Mouse (Mus musculus) urinary bladder, adult 2 months (tissue): ENCODE data around the gene Cs. TPM values are rescaled to one million over a fixed set of nuclear protein-coding genes. Genes with fewer than 3 reads are reported as not detected.

Source experiments
- DNase-seq: peaks from one replicate; pipeline ENCODE4 v3.0.0; 2022; ENCODE audit warnings: low spot score
- polyA plus RNA-seq: library from polyadenylated mRNA; depleted of rRNA; stranded (reverse); fragments of >200 nt; gene quantifications from 2 replicates; pipeline ENCODE4 v1.2.3, GENCODE M21; 2012

Gene Cs
- polyA plus RNA-seq, 1 experiment = 138 TPM

GRCm38 (mm10) chr10:128372989-128373748 is 35.6 kb downstream of the Cs start:
- DNase-seq = no peak

- no peak for DNase-seq
Observed at GRCm38 (mm10) chr10:128374393-128374792, 36.9 kb downstream of the Cs start.

GRCm38 (mm10) chr10:128376099-128376454 is 38.5 kb downstream of the Cs start:
- DNase-seq = no peak

- peak; percentile 85 for DNase-seq
Observed at GRCm38 (mm10) chr10:128376455-128377211, 39.1 kb downstream of the Cs start, which contains the start of gene Ankrd52. Gene Ankrd52, plus strand, starts transcription at chr10:128377115.

GRCm38 (mm10) chr10:128377222-128377939 is 39.8 kb downstream of the Cs start:
- DNase-seq = no peak

DNA sequence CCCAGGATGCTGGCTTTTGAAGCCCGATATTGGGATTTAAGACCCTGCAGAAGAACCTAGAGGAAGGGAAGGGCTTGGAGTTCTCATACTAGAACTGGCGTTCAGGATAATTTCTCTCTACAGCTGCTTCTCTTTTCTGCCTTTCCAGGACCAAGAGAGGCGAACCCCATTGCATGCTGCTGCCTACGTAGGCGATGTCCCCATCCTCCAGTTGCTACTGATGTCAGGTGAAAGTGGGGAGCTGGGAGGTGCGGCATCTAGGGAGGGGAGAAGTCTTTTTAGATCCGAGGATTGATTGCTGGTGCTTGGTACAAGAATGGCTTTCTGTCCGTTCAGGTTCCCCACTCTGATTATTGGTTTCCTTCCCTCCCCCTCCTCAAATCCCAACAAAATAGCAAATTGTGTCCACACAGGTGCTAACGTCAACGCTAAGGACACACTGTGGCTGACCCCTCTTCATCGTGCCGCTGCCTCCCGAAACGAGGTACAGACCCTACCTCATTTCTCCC is 40.5 kb downstream of the Cs start:
- no peak for DNase-seq

- no peak for DNase-seq
Observed at GRCm38 (mm10) chr10:128378462-128378861, 40.9 kb downstream of the Cs start.

- DNase-seq = no peak
Observed at GRCm38 (mm10) chr10:128379260-128379659, 41.7 kb downstream of the Cs start.

DNA sequence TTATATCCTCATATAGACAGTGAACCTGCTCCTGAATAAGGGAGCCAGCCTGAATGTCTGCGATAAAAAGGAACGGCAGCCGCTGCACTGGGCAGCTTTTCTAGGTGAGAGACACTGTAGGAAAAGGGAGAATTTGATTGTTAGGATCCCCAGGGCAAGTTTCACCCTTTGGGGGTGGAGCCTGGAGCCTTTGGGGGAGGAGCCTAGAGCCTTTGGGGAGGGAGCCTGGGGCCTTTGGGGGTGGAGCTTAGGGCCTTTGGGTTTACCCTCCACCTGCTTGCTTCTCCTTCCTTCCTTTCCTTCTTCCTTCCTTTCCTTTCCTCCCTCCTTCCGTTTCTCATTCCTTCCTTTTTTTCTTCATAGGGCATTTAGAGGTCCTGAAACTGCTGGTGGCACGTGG is 43.0 kb downstream of the Cs start:
- DNase-seq = no peak

GRCm38 (mm10) chr10:128382482-128382881 is 44.9 kb downstream of the Cs start:
- no peak for DNase-seq

- DNase-seq = no peak
Observed at GRCm38 (mm10) chr10:128385902-128386301, 48.4 kb downstream of the Cs start.

DNA sequence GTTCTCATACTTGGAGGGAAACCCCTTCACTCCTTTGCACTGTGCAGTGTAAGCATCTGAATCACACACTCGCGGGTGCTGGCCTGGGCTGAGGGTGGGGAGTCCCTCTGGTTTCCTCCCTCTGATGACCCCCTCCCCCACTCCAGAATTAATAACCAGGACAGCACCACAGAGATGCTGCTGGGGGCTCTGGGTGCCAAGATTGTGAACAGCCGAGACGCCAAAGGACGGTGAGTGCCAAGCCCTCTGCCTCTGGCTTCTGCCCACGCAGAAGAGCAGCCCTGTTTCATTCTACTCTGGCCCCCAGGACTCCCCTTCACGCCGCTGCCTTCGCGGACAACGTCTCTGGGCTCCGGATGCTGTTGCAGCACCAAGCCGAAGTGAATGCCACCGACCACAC is 51.4 kb downstream of the Cs start:
- DNase-seq = no peak

DNA sequence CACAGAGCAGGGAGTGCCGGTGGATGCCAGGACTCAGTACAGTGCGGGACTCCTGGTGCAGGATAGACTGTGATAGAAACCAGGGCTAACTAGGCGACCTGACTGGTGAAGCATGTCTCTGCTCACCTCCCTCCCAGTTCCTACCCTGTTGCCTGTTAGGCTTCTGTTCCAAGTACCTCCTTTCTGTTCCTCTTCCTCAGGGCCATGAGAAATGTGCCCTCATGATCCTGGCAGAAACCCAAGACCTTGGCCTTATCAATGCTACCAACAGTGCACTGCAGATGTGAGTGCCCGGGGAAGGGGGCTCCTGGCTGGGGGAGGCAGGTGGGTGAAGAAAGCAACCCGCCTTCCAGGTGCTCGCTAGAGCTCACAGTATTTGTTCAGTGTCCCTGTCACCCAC is 52.0 kb downstream of the Cs start:
- no peak for DNase-seq

DNA sequence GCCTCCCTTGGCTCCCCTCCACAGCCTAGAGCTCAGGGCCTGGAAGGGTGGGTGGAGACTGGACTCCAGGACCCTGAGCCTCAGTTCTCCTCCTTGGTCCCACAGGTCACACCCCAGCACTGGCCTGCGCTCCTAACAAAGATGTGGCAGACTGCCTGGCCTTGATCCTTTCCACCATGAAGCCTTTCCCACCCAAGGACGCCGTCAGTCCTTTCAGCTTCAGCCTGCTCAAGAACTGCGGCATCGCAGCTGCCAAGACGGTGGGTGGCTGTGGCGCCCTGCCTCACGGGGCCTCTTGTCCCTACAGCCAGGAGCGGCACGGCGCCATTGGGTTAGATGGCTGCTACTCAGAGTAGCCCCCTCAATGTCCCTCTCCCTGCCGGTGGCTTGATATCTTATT is 52.8 kb downstream of the Cs start:
- DNase-seq = no peak

DNA sequence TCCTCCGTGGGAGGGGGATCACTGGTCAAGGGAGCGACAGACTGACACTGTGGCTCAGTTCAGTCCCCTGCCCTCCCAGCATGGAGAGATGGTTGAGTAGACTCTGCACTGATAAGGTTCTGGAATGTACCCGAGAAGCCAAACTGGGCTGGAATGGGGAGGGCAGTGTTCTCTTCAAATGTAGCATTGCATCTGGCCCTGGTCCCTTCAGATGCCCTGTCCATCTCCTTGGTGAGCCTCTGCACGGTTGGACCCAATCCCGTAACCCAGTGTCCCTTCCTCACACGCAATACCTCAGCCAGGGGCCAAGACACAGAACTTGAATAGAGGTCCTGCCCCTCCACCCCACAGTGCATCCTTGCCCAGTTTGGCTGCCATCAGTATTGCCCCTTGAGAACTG is 54.3 kb downstream of the Cs start:
- DNase-seq = no peak

GRCm38 (mm10) chr10:128396017-128396673 is 58.6 kb downstream of the Cs start:
- DNase-seq = no peak

- no peak for DNase-seq
Observed at GRCm38 (mm10) chr10:128396716-128397264, 59.3 kb downstream of the Cs start.

DNA sequence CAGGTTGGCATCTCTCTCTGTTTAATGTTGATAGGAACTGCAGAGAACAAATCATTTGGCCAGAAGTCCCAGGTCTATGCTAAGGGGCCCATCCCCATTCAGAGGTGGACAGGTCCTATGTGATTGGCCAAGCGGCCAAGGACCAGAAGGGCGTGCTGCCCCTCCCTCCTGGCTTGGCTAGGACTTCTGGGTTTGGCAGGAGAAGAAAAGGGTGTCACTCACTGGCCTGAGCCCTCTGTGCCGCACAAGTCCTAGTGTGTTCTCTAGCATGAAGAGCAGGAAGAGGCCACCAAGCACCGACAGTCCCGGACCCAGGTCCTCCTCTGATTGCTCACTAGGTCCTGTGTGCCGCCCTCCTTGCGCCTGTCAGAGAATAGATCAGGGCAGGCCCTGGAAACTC is 59.9 kb downstream of the Cs start:
- DNase-seq = no peak

GRCm38 (mm10) chr10:128400338-128400737 is 62.8 kb downstream of the Cs start:
- no peak for DNase-seq

GRCm38 (mm10) chr10:128401056-128401455 is 63.5 kb downstream of the Cs start, which contains the start of gene Slc39a5:
Gene Slc39a5, minus strand, starts transcription at chr10:128401229.
- no peak for DNase-seq

DNA sequence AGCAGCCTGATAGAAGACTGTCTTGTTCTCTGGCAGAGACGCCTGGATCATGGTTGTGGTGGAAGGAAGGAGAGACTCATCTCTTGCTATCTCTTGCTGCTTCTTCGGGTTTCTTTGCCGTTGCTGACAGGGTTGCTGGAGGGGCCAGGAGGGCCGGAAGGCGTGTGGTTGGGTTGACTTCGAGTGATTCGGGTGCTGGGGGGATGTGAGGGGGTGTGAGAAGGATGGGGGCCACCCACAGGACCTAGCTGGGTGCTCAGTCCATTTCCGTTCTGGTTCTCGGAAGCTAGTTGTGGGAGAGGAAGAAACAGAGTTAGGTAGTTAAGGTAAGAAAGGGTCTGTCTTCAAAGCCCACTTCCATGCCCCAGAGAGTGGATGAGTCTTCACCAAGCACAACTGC is 64.1 kb downstream of the Cs start:
- DNase-seq = peak; percentile 15
